Mouse (Mus musculus): ENCODE measurements around the gene Ksr2.

GRCm38 (mm10) chr5:117552096-117552495, 138.3 kb downstream of the Ksr2 start:
- TF ChIP-seq CTCF (IDR thresholded peaks at IDR 0.05; ENCODE audit: borderline replicate concordance, insufficient read depth, low read length) (no peak), POLR2A (IDR thresholded peaks at IDR 0.05; ENCODE audit: low read depth, low read length) (no peak)
